Mouse (Mus musculus) T-cell, adult 2 months (primary cell): Measurements from ENCODE around the gene Gpx6.

Experiments
- DNase-seq: peaks from one replicate; pipeline ENCODE4 v3.0.0; 2022; ENCODE audit warnings: low spot score

Gpx6 gene

GRCm38 (mm10) chr13:21311926-21312325 is at the start of gene Gpx6:
Gene Gpx6, plus strand, starts transcription at chr13:21312125.
- no peak for DNase-seq

GRCm38 (mm10) chr13:21262787-21263461 is 49.0 kb upstream of the Gpx6 start:
- DNase-seq, result no peak

GRCm38 (mm10) chr13:21263910-21264309 is 48.0 kb upstream of the Gpx6 start:
- no peak for DNase-seq

GRCm38 (mm10) chr13:21264366-21264765 is 47.6 kb upstream of the Gpx6 start:
- DNase-seq, result no peak

- no peak for DNase-seq
Measured at GRCm38 (mm10) chr13:21265736-21266135, 46.2 kb upstream of the Gpx6 start.

GRCm38 (mm10) chr13:21267541-21267940 is 44.4 kb upstream of the Gpx6 start:
- no peak for DNase-seq

GRCm38 (mm10) chr13:21268262-21268661 is 43.7 kb upstream of the Gpx6 start:
- no peak for DNase-seq

- no peak for DNase-seq
Measured at GRCm38 (mm10) chr13:21275021-21275814, 36.7 kb upstream of the Gpx6 start.

- DNase-seq, result peak; percentile 15
Measured at GRCm38 (mm10) chr13:21275815-21276550, 35.9 kb upstream of the Gpx6 start.

- DNase-seq, result no peak
Measured at GRCm38 (mm10) chr13:21276551-21276950, 35.4 kb upstream of the Gpx6 start.

- no peak for DNase-seq
Measured at GRCm38 (mm10) chr13:21279076-21279475, 32.8 kb upstream of the Gpx6 start.

- peak; percentile 73 for DNase-seq
Measured at GRCm38 (mm10) chr13:21279559-21279958, 32.4 kb upstream of the Gpx6 start.

- DNase-seq, result no peak
Measured at GRCm38 (mm10) chr13:21292631-21293030, 19.3 kb upstream of the Gpx6 start, which contains the start of gene Gpx5. Gene Gpx5, minus strand, starts transcription at chr13:21292731.

- DNase-seq, result no peak
Measured at GRCm38 (mm10) chr13:21298557-21298956, 13.4 kb upstream of the Gpx6 start.

- DNase-seq, result no peak
Measured at GRCm38 (mm10) chr13:21304483-21305066, 7.3 kb upstream of the Gpx6 start.

GRCm38 (mm10) chr13:21309788-21310187 is 2.1 kb upstream of the Gpx6 start:
- DNase-seq, result no peak

GRCm38 (mm10) chr13:21312854-21313253 is 929 bp downstream of the Gpx6 start:
- no peak for DNase-seq

- DNase-seq, result no peak
Measured at GRCm38 (mm10) chr13:21313903-21314302, 2.0 kb downstream of the Gpx6 start.

- no peak for DNase-seq
Measured at GRCm38 (mm10) chr13:21320262-21320661, 8.3 kb downstream of the Gpx6 start.

GRCm38 (mm10) chr13:21321890-21322494 is 10.1 kb downstream of the Gpx6 start:
- no peak for DNase-seq

- DNase-seq, result no peak
Measured at GRCm38 (mm10) chr13:21322509-21323375, 10.8 kb downstream of the Gpx6 start.
